Mouse (Mus musculus): ENCODE measurements around the gene Rnaseh2c. TPM values are rescaled to one million over a fixed set of nuclear protein-coding genes. Genes with fewer than 3 reads are reported as not detected.

Gene Rnaseh2c
- polyA plus RNA-seq, 1 experiment: 350 TPM

- TF ChIP-seq GATA1 (IDR thresholded peaks at IDR 0.05; ENCODE audit: low read length): no peak
These were observed 36.8 kb downstream of the Rnaseh2c start for GRCm38 (mm10) chr19:5638416-5639005.

- no peak for TF ChIP-seq GATA1 (IDR thresholded peaks at IDR 0.05; ENCODE audit: low read length)
These were observed 38.7 kb downstream of the Rnaseh2c start for GRCm38 (mm10) chr19:5640339-5640738.

GRCm38 (mm10) chr19:5641021-5641420 lies 39.3 kb downstream of the Rnaseh2c start:
- TF ChIP-seq GATA1 (IDR thresholded peaks at IDR 0.05; ENCODE audit: low read length): no peak

GRCm38 (mm10) chr19:5641641-5642040 lies 40.0 kb downstream of the Rnaseh2c start:
- no peak for TF ChIP-seq GATA1 (IDR thresholded peaks at IDR 0.05; ENCODE audit: low read length)

- no peak for TF ChIP-seq GATA1 (IDR thresholded peaks at IDR 0.05; ENCODE audit: low read length)
These were observed 43.6 kb downstream of the Rnaseh2c start for GRCm38 (mm10) chr19:5645280-5645679.

GRCm38 (mm10) chr19:5646731-5647330 lies 45.2 kb downstream of the Rnaseh2c start:
- TF ChIP-seq GATA1 (IDR thresholded peaks at IDR 0.05; ENCODE audit: low read length): no peak

GRCm38 (mm10) chr19:5647791-5648190 lies 46.1 kb downstream of the Rnaseh2c start:
- TF ChIP-seq GATA1 (IDR thresholded peaks at IDR 0.05; ENCODE audit: low read length): no peak

- no peak for TF ChIP-seq GATA1 (IDR thresholded peaks at IDR 0.05; ENCODE audit: low read length)
These were observed 47.0 kb downstream of the Rnaseh2c start for GRCm38 (mm10) chr19:5648401-5649297.

- no peak for TF ChIP-seq GATA1 (IDR thresholded peaks at IDR 0.05; ENCODE audit: low read length)
These were observed 47.6 kb downstream of the Rnaseh2c start for GRCm38 (mm10) chr19:5649298-5649741.

- no peak for TF ChIP-seq GATA1 (IDR thresholded peaks at IDR 0.05; ENCODE audit: low read length)
These were observed 50.0 kb downstream of the Rnaseh2c start for GRCm38 (mm10) chr19:5651502-5652274.

GRCm38 (mm10) chr19:5652570-5652969 lies 50.9 kb downstream of the Rnaseh2c start:
- TF ChIP-seq GATA1 (IDR thresholded peaks at IDR 0.05; ENCODE audit: low read length): no peak

GRCm38 (mm10) chr19:5653969-5654719 lies 52.5 kb downstream of the Rnaseh2c start:
- no peak for TF ChIP-seq GATA1 (IDR thresholded peaks at IDR 0.05; ENCODE audit: low read length)

- TF ChIP-seq GATA1 (IDR thresholded peaks at IDR 0.05; ENCODE audit: low read length): no peak
These were observed 53.1 kb downstream of the Rnaseh2c start for GRCm38 (mm10) chr19:5654720-5655298.

Other genes with a start within 250 kb of the Rnaseh2c start
- gene Eif1ad, start 235.1 kb upstream of the Rnaseh2c start, polyA plus RNA-seq (2012): 90.9 and 126 TPM in 2 replicates
- gene Banf1, start 234.7 kb upstream of the Rnaseh2c start, polyA plus RNA-seq (2012): 212 and 288 TPM in 2 replicates
- gene Sart1, start 213.2 kb upstream of the Rnaseh2c start, polyA plus RNA-seq (2012): 198 and 219 TPM in 2 replicates
- 0.21 TPM in 1 of 2 replicates, not detected in the other for gene Tsga10ip, start 199.3 kb upstream of the Rnaseh2c start, polyA plus RNA-seq (2012)
- gene Drap1, start 176.9 kb upstream of the Rnaseh2c start, polyA plus RNA-seq (2012): 379 and 390 TPM in 2 replicates
- 71.2 and 101 TPM in 2 replicates for gene AI837181, start 176.7 kb upstream of the Rnaseh2c start, polyA plus RNA-seq (2012)
- 7.4 and 10.2 TPM in 2 replicates for gene Fosl1, start 154.3 kb upstream of the Rnaseh2c start, polyA plus RNA-seq (2012)
- 13.0 and 16.9 TPM in 2 replicates for gene Ccdc85b, start 144.0 kb upstream of the Rnaseh2c start, polyA plus RNA-seq (2012)
- gene Fibp, start 141.3 kb upstream of the Rnaseh2c start, polyA plus RNA-seq (2012): 12.1 and 152 TPM in 2 replicates
- not detected in 2 replicates for gene Ctsw, start 133.4 kb upstream of the Rnaseh2c start, polyA plus RNA-seq (2012)
- 2.6 and 3.6 TPM in 2 replicates for gene Efemp2, start 127.9 kb upstream of the Rnaseh2c start, polyA plus RNA-seq (2012)
- gene Mus81, start 113.5 kb upstream of the Rnaseh2c start, polyA plus RNA-seq (2012): 34.6 and 51.3 TPM in 2 replicates
- 1,095 and 1,191 TPM in 2 replicates for gene Cfl1, start 111.4 kb upstream of the Rnaseh2c start, polyA plus RNA-seq (2012)
- gene 1700020D05Rik, start 98.1 kb upstream of the Rnaseh2c start, polyA plus RNA-seq (2012): 0.10 and 0.17 TPM in 2 replicates
- 1.4 and 1.7 TPM in 2 replicates for gene Snx32, start 91.3 kb upstream of the Rnaseh2c start, polyA plus RNA-seq (2012)
- gene Ovol1, start 41.2 kb upstream of the Rnaseh2c start, polyA plus RNA-seq (2012): not detected in 2 replicates
- 18.6 and 18.8 TPM in 2 replicates for gene Ap5b1, start 33.8 kb upstream of the Rnaseh2c start, polyA plus RNA-seq (2012)
- gene Kat5, start 8.4 kb downstream of the Rnaseh2c start, polyA plus RNA-seq (2012): 122 and 156 TPM in 2 replicates
- gene Rela, start 35.6 kb downstream of the Rnaseh2c start, polyA plus RNA-seq (2012): 79.0 and 109 TPM in 2 replicates
- 89.3 and 105 TPM in 2 replicates for gene Sipa1, start 61.8 kb downstream of the Rnaseh2c start, polyA plus RNA-seq (2012)
- gene Map3k11, start 86.9 kb downstream of the Rnaseh2c start, polyA plus RNA-seq (2012): 136 and 165 TPM in 2 replicates
- 206 and 209 TPM in 2 replicates for gene Pcnx3, start 87.0 kb downstream of the Rnaseh2c start, polyA plus RNA-seq (2012)
- gene Kcnk7, start 102.5 kb downstream of the Rnaseh2c start, polyA plus RNA-seq (2012): 0.21 and 0.23 TPM in 2 replicates
- 91.2 and 97.8 TPM in 2 replicates for gene Ehbp1l1, start 124.4 kb downstream of the Rnaseh2c start, polyA plus RNA-seq (2012)
- gene Fam89b, start 127.8 kb downstream of the Rnaseh2c start, polyA plus RNA-seq (2012): 71.1 and 79.7 TPM in 2 replicates
- gene Ltbp3, start 139.0 kb downstream of the Rnaseh2c start, polyA plus RNA-seq (2012): not detected in 2 replicates
- 76.3 and 96.3 TPM in 2 replicates for gene Scyl1, start 169.5 kb downstream of the Rnaseh2c start, polyA plus RNA-seq (2012)